Mouse (Mus musculus) stomach, postnatal 0 days (tissue): ENCODE results near the gene Ldb3.

Experiments used
- CTCF ChIP-seq: IDR thresholded peaks from 2 replicates; pipeline ENCODE4 v1.5.1; 2016; ENCODE audit warnings: antibody characterized with exemption, low read depth, mild to moderate bottlenecking, moderate library complexity
- EP300 ChIP-seq: optimal IDR thresholded peaks from 2 replicates; pipeline ENCODE3; 2016; ENCODE audit warnings: antibody characterized with exemption

DNA sequence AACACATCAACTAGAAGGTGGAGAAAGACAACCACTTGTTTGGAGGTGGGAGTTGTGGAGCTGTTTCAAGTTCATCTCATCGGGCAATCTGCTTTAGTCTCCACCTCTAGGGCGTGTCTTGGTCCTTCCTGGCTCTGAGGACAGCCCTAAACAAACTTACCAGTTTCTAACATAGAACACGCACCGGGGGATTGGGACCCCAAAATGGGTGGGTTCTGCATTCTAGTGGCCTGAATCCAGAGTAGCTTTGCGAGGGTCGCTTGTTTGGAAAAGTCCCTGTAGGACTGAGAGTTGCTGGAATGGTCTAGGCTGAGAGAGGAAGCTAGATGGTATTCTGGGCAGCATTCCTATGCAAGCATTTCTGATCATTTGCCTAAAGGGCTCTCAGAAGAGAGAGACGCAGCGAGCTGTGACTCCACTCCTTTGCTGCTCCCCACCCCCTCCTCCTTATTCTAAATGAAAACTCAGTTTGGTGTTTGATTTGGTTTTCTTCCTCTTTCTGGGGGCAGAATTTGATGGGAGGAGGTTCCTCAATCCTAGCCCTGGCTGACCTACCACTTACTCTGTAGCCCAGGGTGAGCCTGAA lies 70.4 kb downstream of the Ldb3 start:
- TF ChIP-seq EP300 = no peak
- TF ChIP-seq CTCF = no peak
